Mouse (Mus musculus): ENCODE data around the gene Hist2h2ab.
"Not testable (repeated sequence)": the region's sequence is repeated elsewhere in the genome, so short reads cannot be mapped to it uniquely, and the experiment has no call there.

Gene Hist2h2ab

GRCm38 (mm10) chr3:96255926-96256593, 36.4 kb downstream of the Hist2h2ab start:
- DNase-seq (ENCODE audit: extremely low read depth, low read depth, low spot score) = no peak

GRCm38 (mm10) chr3:96257190-96257589, 37.5 kb downstream of the Hist2h2ab start:
- no peak for DNase-seq (ENCODE audit: extremely low read depth, low read depth, low spot score)

- DNase-seq (ENCODE audit: extremely low read depth, low read depth, low spot score) = no peak
Measured at GRCm38 (mm10) chr3:96260220-96260619, 40.6 kb downstream of the Hist2h2ab start.

- DNase-seq (ENCODE audit: extremely low read depth, low read depth, low spot score) = no peak
Measured at GRCm38 (mm10) chr3:96261623-96262022, 42.0 kb downstream of the Hist2h2ab start.

- no peak for DNase-seq (ENCODE audit: extremely low read depth, low read depth, low spot score)
Measured at GRCm38 (mm10) chr3:96262216-96262875, 42.7 kb downstream of the Hist2h2ab start.

GRCm38 (mm10) chr3:96262979-96263550, 43.4 kb downstream of the Hist2h2ab start, which contains the start of gene Hist2h4:
Gene Hist2h4, minus strand, starts transcription at chr3:96263311.
- no peak for DNase-seq (ENCODE audit: extremely low read depth, low read depth, low spot score)

GRCm38 (mm10) chr3:96263558-96264403, 44.1 kb downstream of the Hist2h2ab start:
- no peak for DNase-seq (ENCODE audit: extremely low read depth, low read depth, low spot score)

GRCm38 (mm10) chr3:96264404-96264949, 44.8 kb downstream of the Hist2h2ab start:
- DNase-seq (ENCODE audit: extremely low read depth, low read depth, low spot score) = no peak

GRCm38 (mm10) chr3:96266132-96266710, 46.6 kb downstream of the Hist2h2ab start:
- no peak for DNase-seq (ENCODE audit: extremely low read depth, low read depth, low spot score)

GRCm38 (mm10) chr3:96267541-96267940, 47.9 kb downstream of the Hist2h2ab start:
- no peak for DNase-seq (ENCODE audit: extremely low read depth, low read depth, low spot score)

- no peak for DNase-seq (ENCODE audit: extremely low read depth, low read depth, low spot score)
Measured at GRCm38 (mm10) chr3:96268051-96268775, 48.5 kb downstream of the Hist2h2ab start, which contains the start of gene Hist2h3b. Gene Hist2h3b, plus strand, starts transcription at chr3:96268654.

GRCm38 (mm10) chr3:96268776-96269378, 49.2 kb downstream of the Hist2h2ab start:
- DNase-seq (ENCODE audit: extremely low read depth, low read depth, low spot score) = not testable (repeated sequence)
